Mouse (Mus musculus) embryonic fibroblast, embryonic 13.5 days (primary cell): ENCODE data around the gene Drg1.
"Not testable (repeated sequence)": the region's sequence is repeated elsewhere in the genome, so short reads cannot be mapped to it uniquely, and the experiment has no call there.

Experiments
- CTCF ChIP-seq: IDR thresholded peaks from 2 replicates; pipeline ENCODE4 v1.5.1; 2011; ENCODE audit warnings: mild to moderate bottlenecking, control low read depth, low read length, moderate library complexity, borderline replicate concordance; ENCODE audit not compliant: insufficient read depth
- POLR2A ChIP-seq: IDR thresholded peaks from 2 replicates; pipeline ENCODE4 v1.6.1; 2011; ENCODE audit warnings: low read depth, mild to moderate bottlenecking, control low read depth, low read length, moderate library complexity

DNA sequence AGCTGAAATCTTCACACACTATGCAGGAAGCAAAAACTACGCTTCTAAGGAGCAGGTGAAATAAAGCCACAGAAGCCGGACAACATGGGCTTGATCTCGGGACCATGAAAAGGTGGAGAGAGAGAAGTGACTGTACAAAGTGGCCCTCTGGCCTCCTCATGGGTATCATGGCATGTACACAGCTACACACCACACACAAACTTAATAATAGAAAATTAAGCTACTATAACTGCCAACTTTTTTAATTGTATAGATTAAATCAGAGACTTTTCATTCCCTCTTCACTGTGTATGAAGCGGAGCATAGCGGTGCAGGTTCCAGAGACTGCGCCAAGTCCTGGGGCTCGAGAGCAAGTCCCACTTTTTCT lies 86.5 kb downstream of the Drg1 start:
- not testable (repeated sequence) for TF ChIP-seq POLR2A, CTCF
